Mouse (Mus musculus) heart, adult 2 months (tissue): ENCODE results near the gene Helb. TPM values are rescaled to one million over a fixed set of nuclear protein-coding genes. Genes with fewer than 3 reads are reported as not detected.

Source experiments
- DNase-seq, 2 experiments: peaks; one replicate each; pipeline ENCODE4 v3.0.0; 2021
- H3K27ac ChIP-seq: fragments of 200-600 bp; 2 replicates; pipeline ENCODE4 v1.8.1; 2022
- H3K27me3 ChIP-seq: fragments of 200-500 bp; 2 replicates; pipeline ENCODE4 v1.6.1; 2012; ENCODE audit warnings: mild to moderate bottlenecking, low read length, inconsistent platforms, mixed read lengths; ENCODE audit not compliant: control insufficient read depth, insufficient read depth
- H3K36me3 ChIP-seq: fragments of 200-500 bp; 2 replicates; pipeline ENCODE4 v1.6.1; 2012; ENCODE audit warnings: low read length, inconsistent platforms; ENCODE audit not compliant: control insufficient read depth, insufficient read depth
- H3K4me1 ChIP-seq: fragments of 200-500 bp; 2 replicates; pipeline ENCODE4 v1.6.1; 2011; ENCODE audit warnings: low read length; ENCODE audit not compliant: control insufficient read depth, insufficient read depth
- H3K4me3 ChIP-seq: fragments of 200-600 bp; 2 replicates; pipeline ENCODE4 v1.8.1; 2022
- H3K79me2 ChIP-seq: fragments of 200-500 bp; replicated peaks from 2 replicates; pipeline ENCODE4 v1.6.1; 2012; ENCODE audit warnings: mild to moderate bottlenecking, inconsistent platforms, low read length, moderate library complexity, mixed read lengths; ENCODE audit not compliant: control insufficient read depth, insufficient read depth
- H3K9ac ChIP-seq: fragments of 200-500 bp; 2 replicates; pipeline ENCODE4 v1.6.1; 2012; ENCODE audit warnings: low read depth, mild to moderate bottlenecking, control low read depth, inconsistent platforms, low read length, mixed read lengths
- CTCF ChIP-seq: fragments of 200-600 bp; IDR thresholded peaks from 2 replicates; pipeline ENCODE4 v1.8.1; 2022; ENCODE audit warnings: antibody characterized with exemption, mild to moderate bottlenecking, moderate library complexity
- EP300 ChIP-seq: fragments of 200-500 bp; IDR thresholded peaks from 2 replicates; pipeline ENCODE4 v1.6.1; 2011; ENCODE audit warnings: low read depth, low read length, control low read depth; ENCODE audit not compliant: insufficient read depth
- POLR2A ChIP-seq: fragments of 200-500 bp; IDR thresholded peaks from 2 replicates; pipeline ENCODE4 v1.6.1; 2011; ENCODE audit warnings: mild to moderate bottlenecking, low read depth, low read length, control low read depth; ENCODE audit not compliant: insufficient read depth
- WGBS: fragments of 180-500 bp; shearing (Covaris S2); methylation state at CpG from one replicate; pipeline ENCODE4 v1.1.7; 2018; 5-methylcytosine and 5-hydroxymethylcytosine counted together
- intact Hi-C: fragments of 180-260 bp; cut with DNase I; formaldehyde crosslinking; loops from one replicate; pipeline ENCODE4 v1.15.1; 2025
- long read RNA-seq: library from polyadenylated mRNA; stranded (forward); transcript quantifications from one replicate; pipeline ENCODE4 v2.0.0, GENCODE M21; 2021
- polyA plus RNA-seq: library from polyadenylated mRNA; depleted of rRNA; stranded (reverse); fragments of >200 nt; gene quantifications from 2 replicates; pipeline ENCODE4 v1.2.3, GENCODE M21; 2012; rRNA removed
- total RNA-seq, 2 experiments: library from RNA; stranded (reverse); gene quantifications; 2 replicates each; pipeline ENCODE4 v1.2.3; 2021

The Helb gene
- total RNA-seq (10 to 100 TPM in 1 of 2 experiments, 1 to 10 TPM in 1; 7.7 to 11.0 TPM), polyA plus RNA-seq (3.7 and 7.1 TPM in 2 replicates)
- long read RNA-seq, partial matches to known transcripts: 0 of 1 reads
- long read RNA-seq, other reads (novel, unspliced or antisense): 1 of 1 reads

DNA sequence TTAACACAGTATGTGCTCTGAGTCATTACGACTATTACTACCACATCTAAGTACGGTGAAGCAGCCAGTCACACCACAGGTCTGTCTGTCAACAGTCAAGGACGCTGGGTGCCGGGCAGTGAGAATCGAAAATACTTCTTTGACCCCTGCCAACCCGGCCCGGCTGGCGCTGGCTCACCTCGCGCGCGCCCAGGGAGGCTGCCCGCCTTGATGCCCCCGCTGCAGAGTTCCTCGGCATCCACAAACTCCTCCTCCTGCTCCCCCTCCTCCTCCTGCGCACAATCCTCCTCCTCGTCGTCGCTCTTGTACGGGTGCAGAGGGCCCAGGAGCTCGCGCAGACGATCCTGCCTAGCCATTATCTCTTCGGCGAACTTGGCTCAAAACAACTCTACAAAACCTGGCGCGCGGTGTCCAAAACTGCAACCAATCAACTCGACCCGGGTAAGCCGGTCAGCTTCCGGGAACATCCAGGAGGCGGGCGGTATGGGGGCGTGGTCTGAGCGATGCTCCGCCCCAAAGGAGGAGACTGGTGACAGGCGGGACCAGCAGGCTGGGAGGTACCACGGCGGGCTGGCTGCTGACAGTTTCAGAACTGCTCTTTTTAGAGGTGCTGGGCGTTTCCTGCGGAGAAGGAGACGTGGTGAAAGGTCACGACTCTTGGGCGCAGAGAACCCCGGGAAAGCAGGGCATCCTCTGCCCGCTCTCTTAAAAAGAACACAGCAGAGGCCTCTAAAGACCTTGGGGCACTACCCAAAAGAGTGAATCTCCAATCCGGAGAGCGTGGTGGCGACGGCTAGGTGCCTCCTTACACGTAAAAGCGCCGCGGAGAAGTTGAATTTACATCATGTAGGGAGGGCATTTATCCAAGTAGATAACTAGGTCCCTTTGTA, at the start of gene Helb:
Gene Helb (minus strand): TSS at position 481 of the 890 bp plus-strand sequence.
- WGBS: under 1% methylated on average over 55 of the region's 55 CpGs
- peak; percentile 99 to 100 for DNase-seq
- TF ChIP-seq POLR2A (peak; percentile 87), EP300 (0 out of 2 replicates have a peak, but pooled peaks have one; percentile 50), CTCF (no peak)
- Histone ChIP-seq H3K27ac (peak within 1 kb of the TSS; percentile 93), H3K36me3 (no peaks in the 10 kb centered on the region), H3K27me3 (no peaks in the 10 kb centered on the region), H3K9ac (peak within 1 kb of the TSS; percentile 67), H3K79me2 (peaks cover 1% of the 10 kb centered on the region; the same call in 1 of the 2 replicates), H3K4me3 (peak within 1 kb of the TSS; percentile 79), H3K4me1 (0 out of 2 replicates have a peak, but pooled peaks cover 1% of the 10 kb centered on the region)
- intact Hi-C loops: loop anchor here (2.0 kb wide), 1 partner anchor 84 kb away; no protein-coding TSS in a partner anchor

DNA sequence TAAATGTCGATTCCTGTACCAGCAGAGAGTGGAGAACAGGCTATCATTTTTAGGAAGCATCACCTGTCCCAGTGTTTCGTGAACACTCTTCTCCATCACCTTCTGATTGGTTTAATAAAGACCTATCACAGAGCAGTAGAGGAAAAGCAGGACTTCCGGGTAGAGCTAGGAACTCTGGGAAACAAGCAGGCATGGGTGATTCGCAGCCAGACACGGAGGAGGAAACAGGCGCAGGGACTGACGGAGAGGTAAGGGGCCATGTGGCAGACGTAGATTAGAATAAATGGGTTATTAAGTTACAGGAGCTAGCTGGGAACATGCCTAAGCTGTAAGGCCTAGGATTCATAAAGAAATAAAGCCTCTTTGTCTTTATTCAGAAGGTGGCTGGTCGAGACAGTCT, 47.7 kb upstream of the Helb start:
- H3K4me1 ChIP-seq: no peaks in the 10 kb centered on the region
- no peaks in the 10 kb centered on the region for H3K79me2 ChIP-seq
- H3K27me3 ChIP-seq: no peaks in the 10 kb centered on the region
- no peaks in the 10 kb centered on the region for H3K36me3 ChIP-seq
- H3K4me3 ChIP-seq: no peak overlapping the region
- intact Hi-C loops: no loop called here
- 78% methylated on average over 9 of the region's 9 CpGs for WGBS
- no peak overlapping the region for H3K9ac ChIP-seq
- no peak overlapping the region for H3K27ac ChIP-seq
- DNase-seq: no peak
- TF ChIP-seq EP300 (no peak), POLR2A (no peak), CTCF (no peak)

DNA sequence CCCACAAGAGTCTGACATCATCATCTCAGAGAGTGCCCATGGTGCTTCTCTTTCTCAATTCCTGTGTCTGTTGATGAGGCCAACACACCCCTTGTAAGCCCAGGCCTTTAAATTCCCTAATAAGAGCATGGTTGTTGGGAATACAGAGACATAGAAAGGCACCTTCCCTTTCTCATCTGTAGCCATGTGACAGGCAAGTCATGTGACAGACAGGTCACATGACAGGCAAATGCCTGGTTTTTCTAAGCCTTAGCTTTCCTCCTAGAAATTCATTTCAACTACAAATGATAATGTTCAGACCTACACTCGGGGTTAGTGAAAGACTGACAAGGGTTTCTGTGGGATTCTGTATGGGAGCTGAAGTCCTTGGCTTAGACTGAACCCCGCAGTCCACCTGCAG, 41.1 kb upstream of the Helb start:
- 81% methylated on average over 2 of the region's 2 CpGs for WGBS
- no peak for DNase-seq
- Histone ChIP-seq H3K9ac (no peak overlapping the region), H3K27me3 (no peaks in the 10 kb centered on the region), H3K4me3 (no peak overlapping the region), H3K79me2 (no peaks in the 10 kb centered on the region), H3K36me3 (no peaks in the 10 kb centered on the region), H3K4me1 (no peaks in the 10 kb centered on the region), H3K27ac (no peak overlapping the region)
- intact Hi-C loops: no loop called here
- TF ChIP-seq EP300: no peak
- no peak for TF ChIP-seq POLR2A

DNA sequence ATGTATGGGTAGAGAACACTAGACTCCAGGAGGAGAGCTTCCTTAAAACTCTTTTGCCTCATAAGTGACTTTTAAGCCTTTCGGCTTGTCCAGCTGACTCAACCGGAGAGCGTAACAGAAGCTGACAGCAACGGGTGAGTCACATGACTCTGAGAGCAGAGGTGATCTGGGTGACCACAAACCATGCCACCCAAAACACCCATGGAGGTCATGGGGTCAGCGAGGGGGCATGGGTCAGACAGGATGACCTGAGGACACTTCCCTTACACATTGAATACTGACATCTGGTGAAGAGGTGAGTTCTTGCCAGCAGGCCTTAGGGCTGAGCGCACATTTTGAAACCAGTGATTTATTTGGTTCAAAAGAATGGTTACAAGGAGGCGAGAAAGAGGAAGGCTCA, 38.9 kb upstream of the Helb start:
- no peak overlapping the region for H3K27ac ChIP-seq
- no peak overlapping the region for H3K4me3 ChIP-seq
- intact Hi-C loops: no loop called here

DNA sequence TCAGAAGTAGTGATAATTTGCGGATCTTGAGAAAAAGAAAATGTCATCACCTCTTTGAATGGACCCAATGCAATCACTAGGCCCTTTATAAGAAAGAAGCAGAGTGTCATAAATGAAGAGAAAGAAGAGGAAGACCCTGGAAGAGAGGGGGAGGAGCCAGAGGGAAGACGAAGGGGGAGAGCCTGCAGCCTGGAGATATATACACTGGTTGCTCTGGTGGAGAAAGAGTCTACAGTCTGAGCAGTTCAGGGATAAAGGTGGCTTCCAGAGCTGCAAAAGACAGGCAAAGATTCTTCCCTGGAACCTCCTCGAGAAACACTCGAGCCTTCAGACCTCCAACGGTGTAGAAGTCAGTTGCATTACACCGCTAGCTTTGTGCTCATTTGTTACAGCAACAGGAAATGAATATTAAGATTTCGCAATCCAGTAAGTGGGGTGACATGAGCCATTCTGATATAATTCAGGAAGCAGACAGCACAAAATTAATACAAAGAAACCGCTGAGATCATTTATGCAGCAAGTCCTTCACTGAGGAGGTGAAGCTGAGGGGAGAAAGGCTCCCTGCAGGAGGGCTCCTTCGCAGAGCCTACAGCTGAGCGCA, 28.2 kb upstream of the Helb start:
- H3K36me3 ChIP-seq: no peaks in the 10 kb centered on the region
- intact Hi-C loops: no loop called here
- H3K27me3 ChIP-seq: no peaks in the 10 kb centered on the region
- 57% methylated on average over 10 of the region's 10 CpGs for WGBS
- H3K9ac ChIP-seq: no peak overlapping the region
- H3K27ac ChIP-seq: no peak overlapping the region
- H3K4me1 ChIP-seq: no peaks in the 10 kb centered on the region
- H3K79me2 ChIP-seq: no peaks in the 10 kb centered on the region
- no peak overlapping the region for H3K4me3 ChIP-seq
- no peak for DNase-seq
- TF ChIP-seq EP300 (no peak), CTCF (no peak), POLR2A (no peak)

More for the DNA sequence above, 38.9 kb upstream of the Helb start:
- DNase-seq: no peak
- H3K9ac ChIP-seq: no peak overlapping the region
- H3K79me2 ChIP-seq: no peaks in the 10 kb centered on the region
- TF ChIP-seq CTCF (no peak), EP300 (no peak), POLR2A (no peak)
- H3K36me3 ChIP-seq: no peaks in the 10 kb centered on the region
- H3K27me3 ChIP-seq: no peaks in the 10 kb centered on the region
- H3K4me1 ChIP-seq: no peaks in the 10 kb centered on the region
- 89% methylated on average over 7 of the region's 7 CpGs for WGBS
